Mouse (Mus musculus): ENCODE data around the gene Chrne. TPM values are rescaled to one million over a fixed set of nuclear protein-coding genes. Genes with fewer than 3 reads are reported as not detected.

Gene Chrne
- total and polyA plus RNA-seq, 2 experiments from 2014 or later: 0.59 to 4.5 TPM

DNA sequence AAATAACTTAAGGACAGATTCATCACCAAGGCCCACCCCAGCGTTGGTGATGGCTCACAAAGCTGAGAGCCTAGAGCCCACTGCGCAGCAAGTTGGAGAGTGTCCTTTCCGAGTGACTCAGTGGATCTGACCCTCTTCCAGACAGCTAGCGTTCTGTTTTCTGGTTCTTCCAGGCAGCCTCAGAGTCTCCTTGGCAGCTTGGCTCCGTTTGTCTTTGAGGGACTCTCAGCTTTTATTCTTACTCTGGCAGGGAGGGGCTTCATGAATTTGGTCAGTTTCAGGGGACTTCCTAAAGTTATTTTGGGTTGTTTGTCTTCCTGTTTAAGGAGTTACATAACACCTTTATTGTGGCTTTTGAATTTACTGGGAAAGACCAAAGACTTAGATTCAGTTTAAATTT, 32.1 kb downstream of the Chrne start:
- Histone ChIP-seq H3K36me3 (ENCODE audit: insufficient read depth, low read length) (no peaks in the 10 kb centered on the region), H3K9ac (replicated peaks; ENCODE audit: low read length) (no peak overlapping the region), H3K4me3 (ENCODE audit: low read length) (no peak overlapping the region), H3K4me2 (ENCODE audit: low read depth, low read length) (no peak overlapping the region), H3K9me3 (ENCODE audit: low read length) (no peaks in the 10 kb centered on the region), H3K4me1 (ENCODE audit: insufficient read depth, low read length) (no peaks in the 10 kb centered on the region; the same call in 1 of the 2 replicates), H3K27me3 (ENCODE audit: insufficient read depth, low read length) (no peaks in the 10 kb centered on the region), H3K27ac (no peak overlapping the region)
- DNase-seq (ENCODE audit: low spot score) (no peak), ATAC-seq (no peak)
- TF ChIP-seq CTCF (IDR thresholded peaks at IDR 0.05; ENCODE audit: low read depth): no peak
- 66% methylated on average over 5 of the region's 5 CpGs for WGBS

- Histone ChIP-seq H3K27ac (no peak overlapping the region), H3K9ac (replicated peaks; ENCODE audit: low read length) (no peak overlapping the region), H3K27me3 (ENCODE audit: insufficient read depth, low read length) (no peaks in the 10 kb centered on the region), H3K36me3 (ENCODE audit: insufficient read depth, low read length) (no peaks in the 10 kb centered on the region), H3K9me3 (ENCODE audit: low read length) (no peaks in the 10 kb centered on the region), H3K4me1 (ENCODE audit: insufficient read depth, low read length) (no peaks in the 10 kb centered on the region; the same call in 1 of the 2 replicates), H3K4me3 (ENCODE audit: low read length) (no peak overlapping the region), H3K4me2 (ENCODE audit: low read depth, low read length) (no peak overlapping the region)
- DNase-seq (ENCODE audit: low spot score) (no peak), ATAC-seq (no peak)
- TF ChIP-seq CTCF (IDR thresholded peaks at IDR 0.05; ENCODE audit: low read depth): no peak
- 87% methylated on average over 3 of the region's 3 CpGs for WGBS
Measured at GRCm38 (mm10) chr11:70586261-70586660, 32.8 kb downstream of the Chrne start.

GRCm38 (mm10) chr11:70585457-70585856, 33.6 kb downstream of the Chrne start:
- Histone ChIP-seq H3K27me3 (ENCODE audit: insufficient read depth, low read length) (no peaks in the 10 kb centered on the region), H3K9me3 (ENCODE audit: low read length) (no peaks in the 10 kb centered on the region), H3K27ac (peak overlapping the region; percentile 29; the same call in 1 of the 2 replicates), H3K4me3 (ENCODE audit: low read length) (no peak overlapping the region), H3K4me1 (ENCODE audit: insufficient read depth, low read length) (no peaks in the 10 kb centered on the region; the same call in 1 of the 2 replicates), H3K4me2 (ENCODE audit: low read depth, low read length) (no peak overlapping the region), H3K36me3 (ENCODE audit: insufficient read depth, low read length) (no peaks in the 10 kb centered on the region), H3K9ac (replicated peaks; ENCODE audit: low read length) (no peak overlapping the region)
- whole genome bisulfite sequencing: 27% methylated on average over 7 of the region's 7 CpGs
- no peak for TF ChIP-seq CTCF (IDR thresholded peaks at IDR 0.05; ENCODE audit: low read depth)
- ATAC-seq: 0 out of 2 replicates have a peak, but pooled peaks have one; percentile 43
- peak; percentile 30 for DNase-seq (ENCODE audit: low spot score)

GRCm38 (mm10) chr11:70583775-70584174, 35.2 kb downstream of the Chrne start:
- Histone ChIP-seq H3K36me3 (ENCODE audit: insufficient read depth, low read length) (no peaks in the 10 kb centered on the region), H3K9ac (replicated peaks; ENCODE audit: low read length) (no peak overlapping the region), H3K4me1 (ENCODE audit: insufficient read depth, low read length) (no peaks in the 10 kb centered on the region; the same call in 1 of the 2 replicates), H3K27me3 (ENCODE audit: insufficient read depth, low read length) (no peaks in the 10 kb centered on the region), H3K4me2 (ENCODE audit: low read depth, low read length) (no peak overlapping the region), H3K4me3 (ENCODE audit: low read length) (no peak overlapping the region), H3K27ac (no peak overlapping the region), H3K9me3 (ENCODE audit: low read length) (no peaks in the 10 kb centered on the region)
- 0 out of 2 replicates have a peak, but pooled peaks have one; percentile 13 for TF ChIP-seq CTCF (IDR thresholded peaks at IDR 0.05; ENCODE audit: low read depth)
- ATAC-seq (no peak), DNase-seq (ENCODE audit: low spot score) (no peak)
- 91% methylated on average over 7 of the region's 7 CpGs for WGBS

DNA sequence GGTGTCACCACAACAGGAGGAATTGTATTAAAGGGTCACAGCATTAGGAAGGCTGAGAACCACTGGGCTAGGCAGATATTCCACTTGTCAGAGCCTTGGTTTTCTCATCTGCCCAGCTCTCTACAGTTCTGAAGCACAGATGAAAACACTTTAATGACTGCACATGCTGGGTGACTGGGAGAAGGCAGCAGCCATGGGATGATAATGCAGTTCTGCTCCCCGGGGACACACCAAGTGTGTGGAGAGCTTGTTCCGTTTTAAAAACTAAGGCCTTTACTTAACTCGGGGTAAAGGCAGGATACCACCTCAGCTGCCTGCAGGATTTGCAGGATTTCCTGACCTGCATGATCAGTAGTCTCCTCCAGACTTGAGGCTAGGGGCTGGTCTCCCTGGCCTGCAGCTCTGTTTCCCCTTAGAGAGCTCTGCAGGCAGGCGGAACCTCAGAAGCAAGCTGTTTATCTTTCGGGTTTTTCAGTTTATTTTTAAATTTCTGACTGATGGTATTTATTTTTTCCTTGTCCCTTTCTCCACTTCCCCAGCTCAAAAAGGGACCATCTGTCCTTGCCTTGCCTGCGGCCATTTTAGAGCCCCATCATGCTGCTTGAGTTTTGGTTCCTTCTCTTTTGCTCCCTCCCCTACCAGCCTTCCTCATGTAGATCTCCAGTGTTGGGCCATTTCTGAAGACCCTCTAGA, 35.8 kb downstream of the Chrne start:
- no peak for DNase-seq (ENCODE audit: low spot score)
- WGBS: 67% methylated on average over 6 of the region's 6 CpGs
- Histone ChIP-seq H3K9ac (replicated peaks; ENCODE audit: low read length) (no peak overlapping the region), H3K27me3 (ENCODE audit: insufficient read depth, low read length) (no peaks in the 10 kb centered on the region), H3K4me3 (ENCODE audit: low read length) (no peak overlapping the region), H3K9me3 (ENCODE audit: low read length) (no peaks in the 10 kb centered on the region), H3K4me2 (ENCODE audit: low read depth, low read length) (no peak overlapping the region), H3K27ac (no peak overlapping the region), H3K36me3 (ENCODE audit: insufficient read depth, low read length) (no peaks in the 10 kb centered on the region), H3K4me1 (ENCODE audit: insufficient read depth, low read length) (no peaks in the 10 kb centered on the region; the same call in 1 of the 2 replicates)
- ATAC-seq: no peak
- TF ChIP-seq CTCF (IDR thresholded peaks at IDR 0.05; ENCODE audit: low read depth): no peak

DNA sequence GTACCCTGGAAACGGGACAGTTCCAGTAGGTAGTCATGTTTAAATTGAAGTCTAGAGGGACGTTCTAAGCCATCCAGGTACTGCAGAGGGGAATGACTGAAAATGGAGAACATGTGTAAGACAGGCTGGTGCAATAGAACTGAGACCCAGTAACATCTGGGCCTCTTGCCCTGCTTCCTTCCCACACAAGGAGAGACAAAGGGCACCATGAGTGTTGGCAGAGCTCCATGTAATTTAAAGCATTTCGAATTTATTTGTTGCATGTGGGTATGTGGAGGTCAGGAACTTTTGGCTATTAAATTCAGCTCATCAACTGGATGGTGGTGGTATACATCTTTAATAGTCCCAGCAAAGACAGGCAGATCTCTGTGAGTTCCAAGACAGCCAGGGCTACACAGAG, 36.8 kb downstream of the Chrne start:
- Histone ChIP-seq H3K36me3 (ENCODE audit: insufficient read depth, low read length) (no peaks in the 10 kb centered on the region), H3K9ac (replicated peaks; ENCODE audit: low read length) (no peak overlapping the region), H3K4me2 (ENCODE audit: low read depth, low read length) (no peak overlapping the region), H3K27me3 (ENCODE audit: insufficient read depth, low read length) (no peaks in the 10 kb centered on the region), H3K9me3 (ENCODE audit: low read length) (no peaks in the 10 kb centered on the region), H3K27ac (no peak overlapping the region), H3K4me3 (ENCODE audit: low read length) (no peak overlapping the region), H3K4me1 (ENCODE audit: insufficient read depth, low read length) (no peaks in the 10 kb centered on the region; the same call in 1 of the 2 replicates)
- no peak for TF ChIP-seq CTCF (IDR thresholded peaks at IDR 0.05; ENCODE audit: low read depth)
- DNase-seq (ENCODE audit: low spot score): no peak
- 61% methylated on average over 3 of the region's 3 CpGs for WGBS
- ATAC-seq: no peak

GRCm38 (mm10) chr11:70580921-70581320, 38.1 kb downstream of the Chrne start:
- no peak overlapping the region for H3K9ac ChIP-seq (replicated peaks; ENCODE audit: low read length)
- H3K9me3 ChIP-seq (ENCODE audit: low read length): no peaks in the 10 kb centered on the region
- no peak for TF ChIP-seq CTCF (IDR thresholded peaks at IDR 0.05; ENCODE audit: low read depth)
- ATAC-seq: no peak
- no peaks in the 10 kb centered on the region for H3K27me3 ChIP-seq (ENCODE audit: insufficient read depth, low read length)
- no peak overlapping the region for H3K4me3 ChIP-seq (ENCODE audit: low read length)
- no peaks in the 10 kb centered on the region for H3K36me3 ChIP-seq (ENCODE audit: insufficient read depth, low read length)
- H3K27ac ChIP-seq: no peak overlapping the region
- no peaks in the 10 kb centered on the region; the same call in none of the 2 replicates for H3K4me1 ChIP-seq (ENCODE audit: insufficient read depth, low read length)
- WGBS: 80% methylated on average over 3 of the region's 3 CpGs
- DNase-seq (ENCODE audit: low spot score): no peak
- no peak overlapping the region for H3K4me2 ChIP-seq (ENCODE audit: low read depth, low read length)

All from hindbrain, postnatal 0 days (tissue).